Mouse (Mus musculus) liver, embryonic 14.5 days (tissue): ENCODE measurements around the gene Rinl. TPM values are rescaled to one million over a fixed set of nuclear protein-coding genes. Genes with fewer than 3 reads are reported as not detected.

Experiments
- ATAC-seq: fragments of 200-750 bp; cut with Nextera tagmentation; 2 replicates; pipeline ENCODE4 v1.8.0; 2017; ENCODE audit warnings: moderate number of reproducible peaks, mild to moderate bottlenecking, moderate library complexity; ENCODE audit not compliant: insufficient read depth
- DNase-seq, 3 experiments: peaks; one replicate each; pipeline ENCODE4 v3.0.0-alpha.2; 2012 to 2013; ENCODE audit warnings: low read depth in 3 of 3, low spot score in 3 of 3
- H3K27ac ChIP-seq: fragments of 300-500 bp; sonication (generic); 2 replicates; pipeline ENCODE4 v1.5.1; 2014; ENCODE audit warnings: moderate library complexity, mild to moderate bottlenecking, control low read depth, inconsistent platforms
- H3K27me3 ChIP-seq: fragments of 300-500 bp; sonication (generic); 2 replicates; pipeline ENCODE4 v1.6.1; 2014; ENCODE audit warnings: mild to moderate bottlenecking, low read length, moderate library complexity; ENCODE audit not compliant: control insufficient read depth, insufficient read depth
- H3K36me3 ChIP-seq: fragments of 300-500 bp; sonication (generic); replicated peaks from 2 replicates; pipeline ENCODE4 v1.6.1; 2014; ENCODE audit warnings: low read depth; ENCODE audit not compliant: control insufficient read depth, insufficient read depth
- H3K4me1 ChIP-seq, 2 experiments: fragments of 200-500 bp in 1 of 2; fragments of 300-500 bp in 1 of 2; sonication (generic) in 1 of 2; replicated peaks; 2 replicates each; pipeline ENCODE4 v1.6.1; 2012 to 2014; ENCODE audit warnings: antibody characterized with exemption in 1 of 2, inconsistent platforms in 1 of 2, low read length in 1 of 2; ENCODE audit not compliant: control insufficient read depth in 2 of 2, insufficient read depth in 2 of 2
- H3K4me2 ChIP-seq: fragments of 300-500 bp; sonication (generic); 2 replicates; pipeline ENCODE4 v1.6.1; 2014; ENCODE audit warnings: low read depth, mild to moderate bottlenecking, control low read depth, moderate library complexity
- H3K4me3 ChIP-seq, 2 experiments: fragments of 200-500 bp in 1 of 2; fragments of 300-500 bp in 1 of 2; sonication (generic) in 1 of 2; 2 replicates each; pipeline ENCODE4 v1.5.1; 2012 to 2014; ENCODE audit warnings: low read depth in 2 of 2, low read length in 2 of 2, mild to moderate bottlenecking in 2 of 2, control low read depth in 1 of 2, inconsistent platforms in 1 of 2, moderate library complexity in 1 of 2; ENCODE audit not compliant: insufficient read depth in 1 of 2
- H3K9ac ChIP-seq: fragments of 300-500 bp; sonication (generic); replicated peaks from 2 replicates; pipeline ENCODE4 v1.6.1; 2014; ENCODE audit warnings: mild to moderate bottlenecking, control low read depth, moderate library complexity
- H3K9me3 ChIP-seq: fragments of 300-500 bp; sonication (generic); 2 replicates; pipeline ENCODE4 v1.6.1; 2016; ENCODE audit warnings: low read length, mixed read lengths; ENCODE audit not compliant: control insufficient read depth
- CTCF ChIP-seq: IDR thresholded peaks from 2 replicates; pipeline ENCODE4 v1.5.1; 2016; ENCODE audit warnings: antibody characterized with exemption, low read depth, control low read depth
- EP300 ChIP-seq: IDR thresholded peaks from 2 replicates; pipeline ENCODE4 v1.6.1; 2016; ENCODE audit warnings: antibody characterized with exemption, low read depth
- WGBS: fragments of 180-500 bp; shearing (Covaris S2); extraction: QIAGEN DNeasy Blood & Tissue Kit; methylation state at CpG from one replicate; pipeline ENCODE4 v1.1.7; 2014; ENCODE audit not compliant: insufficient replicate concordance; 5-methylcytosine and 5-hydroxymethylcytosine counted together
- polyA plus RNA-seq, 2 experiments: library from polyadenylated mRNA; depleted of rRNA in 1 of 2; stranded (reverse) in 1 of 2; unstranded in 1 of 2; fragments of >200 nt; fragmentation: Nextera tagmentation in 1 of 2; extraction: Ambion mirVana in 1 of 2; gene quantifications; 2 replicates each; pipeline versions ENCODE4 v1.2.1 to v1.2.3; 2012 to 2014

Gene Rinl
- polyA plus RNA-seq, 2 experiments = 4.7 to 4.8 TPM

DNA sequence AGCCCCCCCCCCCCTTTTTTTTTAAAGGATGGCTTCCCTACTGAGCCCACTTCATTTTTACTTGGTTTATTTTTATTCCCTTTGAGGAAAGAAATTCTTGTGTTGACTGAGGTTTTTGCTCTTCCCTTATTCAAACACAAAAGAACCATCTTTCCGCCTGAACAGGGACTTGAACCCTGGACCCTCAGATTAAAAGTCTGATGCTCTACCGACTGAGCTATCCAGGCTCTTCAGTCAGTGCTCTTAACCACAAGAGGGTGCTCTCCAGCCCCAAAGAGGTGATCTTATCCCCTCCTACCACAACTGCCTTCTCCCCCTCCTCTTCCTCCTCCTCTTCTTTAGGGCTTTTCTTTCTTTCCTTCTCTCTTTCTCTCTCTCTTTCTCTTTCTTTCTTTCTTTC is 5.1 kb downstream of the Rinl start:
- Histone ChIP-seq H3K27me3 (no peaks in the 10 kb centered on the region), H3K27ac (no peak overlapping the region), H3K4me3 (no peak overlapping the region), H3K4me2 (no peak overlapping the region), H3K9me3 (no peaks in the 10 kb centered on the region), H3K36me3 (no peaks in the 10 kb centered on the region), H3K4me1 (peaks cover 5 to 7% of the 10 kb centered on the region in 2 experiments), H3K9ac (no peak overlapping the region)
- WGBS = 12% methylated on average over 2 of the region's 2 CpGs
- no peak for ATAC-seq
- no peak for DNase-seq
- TF ChIP-seq CTCF (peak; percentile 50), EP300 (no peak)

DNA sequence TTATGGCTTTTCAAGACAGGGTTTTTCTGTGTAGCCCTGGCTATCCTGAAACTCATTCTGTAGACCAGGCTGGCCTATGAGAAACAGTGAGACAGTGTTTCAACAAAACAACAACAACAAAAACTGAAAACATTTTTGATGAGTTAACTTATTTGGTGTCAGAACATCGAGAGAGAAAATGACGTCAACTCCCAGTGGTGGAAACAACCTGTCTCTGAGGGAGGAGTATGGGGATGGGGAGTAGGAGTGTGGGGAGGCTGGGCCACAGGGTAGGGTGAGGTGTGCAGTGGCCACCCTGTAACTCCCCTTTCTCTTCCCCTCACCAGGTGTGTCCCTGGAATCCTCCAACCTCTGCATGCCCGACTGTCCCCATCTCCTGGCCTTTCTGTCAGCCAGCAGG is 5.7 kb downstream of the Rinl start:
- TF ChIP-seq EP300 = no peak
- Histone ChIP-seq H3K4me2 (no peak overlapping the region), H3K9me3 (no peaks in the 10 kb centered on the region), H3K9ac (no peak overlapping the region), H3K27ac (no peak overlapping the region), H3K4me1 (peaks cover 5 to 7% of the 10 kb centered on the region in 2 experiments), H3K36me3 (no peaks in the 10 kb centered on the region), H3K4me3 (no peak overlapping the region), H3K27me3 (no peaks in the 10 kb centered on the region)
- no peak for ATAC-seq
- no peak for DNase-seq
- WGBS = 73% methylated on average over 3 of the region's 3 CpGs

DNA sequence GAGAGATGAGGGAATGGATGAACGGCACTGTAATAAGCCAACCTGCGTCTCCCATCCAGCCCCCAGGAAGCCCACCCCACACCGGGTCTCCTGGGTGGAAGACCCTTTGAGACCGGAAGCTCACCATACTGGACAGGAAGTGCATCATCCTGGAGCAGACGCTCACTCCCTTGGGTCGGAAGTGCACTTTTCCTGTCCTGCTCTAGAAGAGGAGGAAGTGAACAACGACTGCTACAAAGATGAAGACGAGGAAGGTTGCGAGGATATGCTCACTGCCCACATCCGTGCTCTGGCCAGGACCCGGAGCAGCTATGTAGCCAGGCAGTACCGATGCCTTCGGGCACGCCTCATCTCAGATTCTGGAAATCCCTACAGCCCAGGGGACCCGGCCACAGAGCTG is 7.1 kb downstream of the Rinl start:
- no peaks in the 10 kb centered on the region for H3K27me3 ChIP-seq
- ATAC-seq (no peak), DNase-seq (no peak)
- peak overlapping the region; percentile 33 to 56 for H3K4me3 ChIP-seq
- TF ChIP-seq EP300 (no peak), CTCF (no peak)
- H3K9me3 ChIP-seq = no peaks in the 10 kb centered on the region
- H3K4me2 ChIP-seq = peak overlapping the region; percentile 85
- no peaks in the 10 kb centered on the region for H3K36me3 ChIP-seq
- peak overlapping the region; percentile 45; the same call in 1 of the 2 replicates for H3K27ac ChIP-seq
- H3K4me1 ChIP-seq = peaks cover 5% of the 10 kb centered on the region in 2 experiments
- peak overlapping the region; percentile 68 for H3K9ac ChIP-seq
- 11% methylated on average over 15 of the region's 15 CpGs for WGBS

DNA sequence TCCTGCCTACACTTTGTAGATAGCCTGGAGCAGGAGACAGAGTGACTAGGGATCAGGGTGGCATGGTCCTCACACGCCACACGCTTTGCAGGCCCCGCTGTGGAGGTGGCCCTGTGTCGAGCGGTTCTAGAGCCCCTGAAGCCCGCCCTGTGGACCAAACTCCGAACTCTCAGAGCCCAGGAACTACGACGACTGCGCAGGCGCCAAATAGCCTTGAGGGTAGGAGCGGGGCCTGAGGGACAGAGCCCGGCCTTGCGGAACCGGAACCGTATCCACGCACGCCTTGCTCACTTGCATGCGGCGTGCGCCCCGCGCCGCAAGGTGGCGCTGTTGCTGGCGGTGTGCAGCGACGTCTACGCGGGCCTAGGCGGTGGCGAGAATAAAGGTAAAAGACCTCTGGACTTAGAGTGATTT is 7.8 kb downstream of the Rinl start:
- peak; percentile 56 to 61 (median 60) for DNase-seq
- WGBS = 5% methylated on average over 32 of the region's 32 CpGs
- Histone ChIP-seq H3K27me3 (no peaks in the 10 kb centered on the region), H3K9ac (peak overlapping the region; percentile 68), H3K36me3 (no peaks in the 10 kb centered on the region), H3K4me2 (peak overlapping the region; percentile 85), H3K27ac (peak overlapping the region; percentile 45), H3K4me3 (peak overlapping the region; percentile 36 to 56), H3K4me1 (peaks cover 5 to 6% of the 10 kb centered on the region in 2 experiments; a peak in 3 of 4 replicates), H3K9me3 (no peaks in the 10 kb centered on the region)
- TF ChIP-seq CTCF (peak; percentile 100), EP300 (no peak)
- ATAC-seq = peak; percentile 77

DNA sequence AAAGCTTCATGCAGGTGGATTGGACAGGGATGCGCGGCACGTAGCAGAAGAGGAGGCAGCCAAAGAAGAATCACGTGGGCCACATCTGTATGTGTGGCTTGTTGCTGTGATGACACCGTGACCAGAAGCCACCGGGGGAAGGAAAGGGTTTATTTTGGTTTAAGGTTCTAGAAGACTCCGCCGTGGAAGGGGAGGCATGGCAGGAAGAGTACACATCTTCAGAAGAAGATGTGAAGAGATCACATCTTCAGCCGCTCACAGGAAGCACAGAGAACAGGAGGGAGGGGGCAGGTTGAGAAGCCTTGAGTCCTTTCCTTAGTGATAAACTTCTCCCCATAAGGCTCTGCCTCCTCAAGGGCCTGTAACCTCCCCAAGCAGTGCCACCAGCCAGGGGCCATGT is 11.2 kb downstream of the Rinl start:
- no peak for TF ChIP-seq CTCF
- TF ChIP-seq EP300 = no peak
- Histone ChIP-seq H3K4me2 (no peak overlapping the region), H3K4me1 (peaks cover 26 to 31% of the 10 kb centered on the region in 2 experiments), H3K27ac (no peak overlapping the region), H3K27me3 (no peaks in the 10 kb centered on the region), H3K4me3 (no peak overlapping the region), H3K36me3 (no peaks in the 10 kb centered on the region), H3K9me3 (no peaks in the 10 kb centered on the region), H3K9ac (no peak overlapping the region)
- DNase-seq (no peak), ATAC-seq (no peak)
- 82% methylated on average over 9 of the region's 9 CpGs for WGBS
